Comparison of ENCODE assay signal across 8 mouse cellular contexts in the genomic region with DNA sequence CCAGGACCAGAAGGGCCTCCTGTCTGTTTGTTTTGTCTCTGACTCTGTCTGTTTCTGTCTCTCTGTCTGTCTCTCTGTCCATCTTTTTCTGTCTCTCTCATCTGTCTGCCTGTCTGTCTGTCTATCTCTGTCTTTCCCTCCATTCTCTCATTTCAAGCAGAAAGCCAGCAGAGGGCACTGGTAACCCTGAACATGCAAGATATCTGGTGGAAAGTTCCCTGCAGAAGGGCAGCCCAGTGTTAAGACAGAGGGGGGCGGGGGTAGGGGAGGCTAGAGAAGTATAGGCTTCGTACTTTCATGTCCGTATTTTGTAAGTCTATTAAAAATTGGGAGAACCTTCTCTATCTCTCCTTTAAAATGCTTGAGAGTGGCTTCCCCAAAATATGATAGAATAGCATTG.
DNase-seq lines count a peak whose midpoint lies in the region; ATAC-seq and TF ChIP-seq lines count a peak whose summit lies in the region.

No protein-coding gene starts in this region.

- no peaks in the 10 kb centered on the region for H3K9me3 ChIP-seq in limb, embryonic 11.5 days (ENCODE audit: control insufficient read depth, low read length)
- no peaks in the 10 kb centered on the region for H3K9me3 ChIP-seq in limb, embryonic 10.5 days (replicated peaks)
- H3K9me3 ChIP-seq in limb, embryonic 14.5 days (ENCODE audit: control insufficient read depth, low read length): no peaks in the 10 kb centered on the region
- H3K9me3 ChIP-seq in neural tube, embryonic 13.5 days: no peaks in the 10 kb centered on the region

- H3K4me1 ChIP-seq in limb, embryonic 11.5 days (ENCODE audit: control insufficient read depth, insufficient read depth, low read length): peaks cover 3% of the 10 kb centered on the region; the same call in 1 of the 2 replicates
- peaks cover 9% of the 10 kb centered on the region; the same call in 1 of the 2 replicates for H3K4me1 ChIP-seq in limb, embryonic 10.5 days
- peaks cover 18% of the 10 kb centered on the region; the same call in 1 of the 2 replicates for H3K4me1 ChIP-seq in limb, embryonic 14.5 days (ENCODE audit: control insufficient read depth, insufficient read depth, low read length)
- peaks cover 16% of the 10 kb centered on the region for H3K4me1 ChIP-seq in neural tube, embryonic 13.5 days (replicated peaks)

- peak; percentile 50 for DNase-seq in limb, embryonic 11.5 days (ENCODE audit: low spot score)
- DNase-seq in limb, embryonic 10.5 days (ENCODE audit: low spot score): no peak
- DNase-seq in T-cell, adult 2 months (ENCODE audit: low spot score): peak; percentile 2
- peak; percentile 80 to 82 for DNase-seq in cerebellum, postnatal 10 days
- DNase-seq in heart, postnatal 4 days: peak; percentile 60
- DNase-seq in limb, embryonic 14.5 days (ENCODE audit: low spot score): peak; percentile 54
- no peak for DNase-seq in urinary bladder, postnatal 10 days (ENCODE audit: low spot score)

- H3K27ac ChIP-seq in limb, embryonic 11.5 days (replicated peaks; ENCODE audit: low read depth, low read length): no peak overlapping the region
- H3K27ac ChIP-seq in limb, embryonic 10.5 days: no peak overlapping the region
- no peak overlapping the region for H3K27ac ChIP-seq in limb, embryonic 14.5 days (replicated peaks; ENCODE audit: low read depth, low read length)
- H3K27ac ChIP-seq in neural tube, embryonic 13.5 days (replicated peaks): no peak overlapping the region

- no peaks in the 10 kb centered on the region for H3K27me3 ChIP-seq in limb, embryonic 11.5 days (ENCODE audit: control insufficient read depth, insufficient read depth, low read length)
- H3K27me3 ChIP-seq in limb, embryonic 10.5 days (ENCODE audit: low read depth, poor library complexity, severe bottlenecking): no peaks in the 10 kb centered on the region
- no peaks in the 10 kb centered on the region for H3K27me3 ChIP-seq in limb, embryonic 14.5 days (ENCODE audit: control insufficient read depth, insufficient read depth, low read length)
- H3K27me3 ChIP-seq in neural tube, embryonic 13.5 days: no peaks in the 10 kb centered on the region

- TF ChIP-seq POLR2A in limb, embryonic 14.5 days (IDR thresholded peaks at IDR 0.05; ENCODE audit: borderline replicate concordance, extremely low read depth, insufficient read depth, insufficient read length): no peak

- no peaks in the 10 kb centered on the region for H3K36me3 ChIP-seq in limb, embryonic 11.5 days (ENCODE audit: control insufficient read depth, insufficient read depth, low read length)
- no peaks in the 10 kb centered on the region for H3K36me3 ChIP-seq in limb, embryonic 10.5 days
- no peaks in the 10 kb centered on the region for H3K36me3 ChIP-seq in limb, embryonic 14.5 days (ENCODE audit: control insufficient read depth, insufficient read depth, low read length)
- no peaks in the 10 kb centered on the region for H3K36me3 ChIP-seq in neural tube, embryonic 13.5 days

- no peak overlapping the region for H3K4me3 ChIP-seq in limb, embryonic 11.5 days (ENCODE audit: low read depth, low read length)
- H3K4me3 ChIP-seq in limb, embryonic 10.5 days: no peak overlapping the region
- no peak overlapping the region for H3K4me3 ChIP-seq in limb, embryonic 14.5 days (replicated peaks; ENCODE audit: low read length)
- no peak overlapping the region for H3K4me3 ChIP-seq in neural tube, embryonic 13.5 days

- H3K9ac ChIP-seq in limb, embryonic 11.5 days (ENCODE audit: low read length): no peak overlapping the region
- no peak overlapping the region for H3K9ac ChIP-seq in limb, embryonic 14.5 days (ENCODE audit: low read depth, low read length, severe bottlenecking)
- H3K9ac ChIP-seq in neural tube, embryonic 13.5 days: no peak overlapping the region

- 53% methylated on average over 3 of the region's 3 CpGs for WGBS in limb, embryonic 11.5 days
- WGBS in limb, embryonic 10.5 days: 56% methylated on average over 3 of the region's 3 CpGs
- WGBS in limb, embryonic 14.5 days: 31% methylated on average over 3 of the region's 3 CpGs
- 27% methylated on average over 3 of the region's 3 CpGs for WGBS in neural tube, embryonic 13.5 days

- H3K4me2 ChIP-seq in limb, embryonic 11.5 days (ENCODE audit: low read depth, severe bottlenecking): no peak overlapping the region
- no peak overlapping the region for H3K4me2 ChIP-seq in limb, embryonic 14.5 days (replicated peaks; ENCODE audit: low read depth, low read length, severe bottlenecking)
- no peak overlapping the region for H3K4me2 ChIP-seq in neural tube, embryonic 13.5 days

- 0 out of 2 replicates have a peak, but pooled peaks have one; percentile 21 for ATAC-seq in limb, embryonic 11.5 days (ENCODE audit: insufficient number of reproducible peaks, low FRiP score, low TSS enrichment, low read depth)
- ATAC-seq in limb, embryonic 14.5 days (ENCODE audit: low FRiP score, low read depth): no peak
- 0 out of 2 replicates have a peak, but pooled peaks have one; percentile 51 for ATAC-seq in neural tube, embryonic 13.5 days (ENCODE audit: low read depth)

Comparison
In these comparisons a context has a peak if more than half of its experiments do, and no peak if none do; other contexts are left out.
1. DNase-seq: peak in limb, embryonic 11.5 days (single experiment), T-cell, adult 2 months (single experiment), cerebellum, postnatal 10 days (2 of 2), heart, postnatal 4 days (single experiment) and limb, embryonic 14.5 days (single experiment); none in limb, embryonic 10.5 days (single experiment) and urinary bladder, postnatal 10 days (single experiment).